Mouse (Mus musculus) ES-E14 (cell line): ENCODE measurements at regions not wholly inside any gene's neighbourhood (a gene's known extent, or its start where the extent isn't known, plus 50 kb on each side); places are given as distances from the start of the nearest gene placed in this dataset.

Experiments
- DNase-seq: peaks from one replicate; pipeline ENCODE4 v3.0.0-alpha.2; 2013; ENCODE audit warnings: low read depth, low spot score
- H3K27ac ChIP-seq: 2 replicates; pipeline ENCODE4 v1.5.1; 2012; ENCODE audit warnings: low read depth, mild to moderate bottlenecking, low read length, moderate library complexity, mixed read lengths; ENCODE audit not compliant: poor library complexity, insufficient read depth, severe bottlenecking
- H3K36me3 ChIP-seq: 2 replicates; pipeline ENCODE4 v1.6.1; 2012; ENCODE audit warnings: mild to moderate bottlenecking, low read length, moderate library complexity, mixed read lengths; ENCODE audit not compliant: control insufficient read depth, poor library complexity, insufficient read depth, severe bottlenecking
- H3K4me1 ChIP-seq, 2 experiments: fragments of 150-350 bp in 1 of 2; sonication (generic) in 1 of 2; 2 replicates each; pipeline ENCODE4 v1.6.1; 2012; ENCODE audit warnings: low read length in 2 of 2, mild to moderate bottlenecking in 1 of 2, mixed read lengths in 1 of 2; ENCODE audit not compliant: control insufficient read depth in 2 of 2, insufficient read depth in 2 of 2, poor library complexity in 1 of 2
- H3K4me3 ChIP-seq, 2 experiments: fragments of 150-350 bp in 1 of 2; sonication (generic) in 1 of 2; 2 replicates each; pipeline ENCODE4 v1.5.1; 2012; ENCODE audit warnings: low read length in 2 of 2, low read depth in 1 of 2, mild to moderate bottlenecking in 1 of 2, mixed read lengths in 1 of 2; ENCODE audit not compliant: insufficient read depth in 1 of 2, poor library complexity in 1 of 2, severe bottlenecking in 1 of 2
- H3K9ac ChIP-seq: 2 replicates; pipeline ENCODE4 v1.6.1; 2012; ENCODE audit warnings: low read depth, mild to moderate bottlenecking, low read length, mixed read lengths; ENCODE audit not compliant: poor library complexity, insufficient read depth, severe bottlenecking
- H3K9me3 ChIP-seq: fragments of 150-350 bp; sonication (generic); 2 replicates; pipeline ENCODE4 v1.6.1; 2012; ENCODE audit warnings: low read depth, mild to moderate bottlenecking, low read length; ENCODE audit not compliant: control insufficient read depth, insufficient read depth
- CHD2 ChIP-seq: IDR thresholded peaks from 2 replicates; pipeline ENCODE4 v1.6.1; 2014; ENCODE audit warnings: mild to moderate bottlenecking, low read depth, low read length, inconsistent platforms
- HCFC1 ChIP-seq: IDR thresholded peaks from 2 replicates; pipeline ENCODE4 v1.6.1; 2012; ENCODE audit warnings: low read length, inconsistent platforms, borderline replicate concordance; ENCODE audit not compliant: insufficient read depth
- MAFK ChIP-seq: IDR thresholded peaks from 2 replicates; pipeline ENCODE4 v1.6.1; 2014; ENCODE audit warnings: mild to moderate bottlenecking, low read depth, low read length, inconsistent platforms; ENCODE audit not compliant: insufficient read depth
- ZC3H11A ChIP-seq: IDR thresholded peaks from 2 replicates; pipeline ENCODE4 v1.6.1; 2012; ENCODE audit warnings: low read depth, mild to moderate bottlenecking, inconsistent platforms, low read length, borderline replicate concordance
- ZNF384 ChIP-seq: IDR thresholded peaks from 2 replicates; pipeline ENCODE4 v1.6.1; 2012; ENCODE audit warnings: low read depth, low read length, inconsistent platforms
- in situ Hi-C, 2 experiments: fragments of 600-800 bp; cut with MboI; formaldehyde crosslinking; loops; one replicate each; pipeline ENCODE4 v1.15.1; 2025; ENCODE audit warnings: low sequenced_read_pairs in 2 of 2, inconsistent platforms in 1 of 2; ENCODE audit not compliant: unreplicated experiment in 2 of 2

- Histone ChIP-seq H3K4me3 (no peak overlapping the region), H3K9me3 (no peaks in the 10 kb centered on the region), H3K9ac (no peak overlapping the region), H3K36me3 (no peaks in the 10 kb centered on the region), H3K27ac (no peak overlapping the region), H3K4me1 (no peaks in the 10 kb centered on the region)
- in situ Hi-C loops = no loop called here
- no peak for DNase-seq
- no peak for TF ChIP-seq CHD2
- no peak for TF ChIP-seq ZNF384
- TF ChIP-seq MAFK = no peak
- no peak for TF ChIP-seq ZC3H11A
- TF ChIP-seq HCFC1 = no peak
Observed at GRCm38 (mm10) chr1:33042424-33042823, 495.3 kb upstream of the Gm5415 start.

GRCm38 (mm10) chr1:33040740-33041139 is 493.6 kb upstream of the Gm5415 start:
- Histone ChIP-seq H3K4me1 (no peaks in the 10 kb centered on the region), H3K36me3 (no peaks in the 10 kb centered on the region), H3K9me3 (no peaks in the 10 kb centered on the region), H3K4me3 (no peak overlapping the region), H3K9ac (no peak overlapping the region), H3K27ac (no peak overlapping the region)
- in situ Hi-C loops = no loop called here
- DNase-seq = no peak
- TF ChIP-seq ZC3H11A (no peak), ZNF384 (no peak), MAFK (no peak)

GRCm38 (mm10) chr1:33031991-33032390 is 484.9 kb upstream of the Gm5415 start:
- TF ChIP-seq ZC3H11A (no peak), MAFK (no peak), CHD2 (no peak), HCFC1 (no peak), ZNF384 (no peak)
- Histone ChIP-seq H3K36me3 (no peaks in the 10 kb centered on the region), H3K4me3 (no peak overlapping the region)

GRCm38 (mm10) chr1:33026683-33027415 is 479.8 kb upstream of the Gm5415 start:
- H3K4me3 ChIP-seq = no peak overlapping the region
- no peak for TF ChIP-seq CHD2
- TF ChIP-seq HCFC1 = no peak
- no peak for TF ChIP-seq ZNF384
- no peak for DNase-seq
- no peaks in the 10 kb centered on the region for H3K4me1 ChIP-seq
- H3K9ac ChIP-seq = no peak overlapping the region
- in situ Hi-C loops = no loop called here
- H3K27ac ChIP-seq = no peak overlapping the region
- no peaks in the 10 kb centered on the region for H3K36me3 ChIP-seq
- no peaks in the 10 kb centered on the region for H3K9me3 ChIP-seq

More at GRCm38 (mm10) chr1:33031991-33032390, 484.9 kb upstream of the Gm5415 start:
- DNase-seq = no peak
- H3K4me1 ChIP-seq = no peaks in the 10 kb centered on the region
- in situ Hi-C loops = no loop called here
- H3K9ac ChIP-seq = no peak overlapping the region
- H3K27ac ChIP-seq = no peak overlapping the region
- no peaks in the 10 kb centered on the region for H3K9me3 ChIP-seq

- Histone ChIP-seq H3K4me1 (no peaks in the 10 kb centered on the region), H3K4me3 (no peak overlapping the region), H3K27ac (no peak overlapping the region), H3K9ac (no peak overlapping the region), H3K9me3 (no peaks in the 10 kb centered on the region), H3K36me3 (no peaks in the 10 kb centered on the region)
- no peak for DNase-seq
- TF ChIP-seq ZC3H11A (no peak), ZNF384 (no peak), HCFC1 (no peak), MAFK (no peak), CHD2 (no peak)
- in situ Hi-C loops = no loop called here
Observed at GRCm38 (mm10) chr1:33025379-33025778, 478.3 kb upstream of the Gm5415 start.
